Mouse (Mus musculus) embryo, embryonic 10.5 days (tissue): ENCODE data around the gene Ten1.

ENCODE experiments used
- DNase-seq: peaks from one replicate; pipeline ENCODE4 v3.0.0-alpha.2; 2015; ENCODE audit warnings: low spot score

Gene Ten1

GRCm38 (mm10) chr11:116237742-116238395 lies 39.2 kb downstream of the Ten1 start, which contains the start of gene Evpl:
Evpl (minus strand) TSS chr11:116238077.
- DNase-seq: no peak

- peak; percentile 59 for DNase-seq
Measured at GRCm38 (mm10) chr11:116239797-116240196, 41.1 kb downstream of the Ten1 start.

GRCm38 (mm10) chr11:116241744-116242235 lies 43.1 kb downstream of the Ten1 start:
- DNase-seq: peak; percentile 77

GRCm38 (mm10) chr11:116244580-116244979 lies 45.9 kb downstream of the Ten1 start:
- DNase-seq: no peak

- no peak for DNase-seq
Measured at GRCm38 (mm10) chr11:116245616-116246015, 47.0 kb downstream of the Ten1 start.

GRCm38 (mm10) chr11:116247502-116248222 lies 49.0 kb downstream of the Ten1 start:
- DNase-seq: no peak

- DNase-seq: no peak
Measured at GRCm38 (mm10) chr11:116250898-116251297, 52.2 kb downstream of the Ten1 start.

- DNase-seq: no peak
Measured at GRCm38 (mm10) chr11:116253076-116253600, 54.5 kb downstream of the Ten1 start.

- DNase-seq: no peak
Measured at GRCm38 (mm10) chr11:116254627-116255026, 56.0 kb downstream of the Ten1 start.

- DNase-seq: no peak
Measured at GRCm38 (mm10) chr11:116255090-116255981, 56.7 kb downstream of the Ten1 start.

GRCm38 (mm10) chr11:116255982-116256675 lies 57.5 kb downstream of the Ten1 start:
- no peak for DNase-seq

GRCm38 (mm10) chr11:116259461-116259860 lies 60.8 kb downstream of the Ten1 start:
- no peak for DNase-seq

GRCm38 (mm10) chr11:116260259-116260658 lies 61.6 kb downstream of the Ten1 start:
- DNase-seq: no peak
